ENCODE assay signal across 17 mouse cellular contexts in the genomic region with DNA sequence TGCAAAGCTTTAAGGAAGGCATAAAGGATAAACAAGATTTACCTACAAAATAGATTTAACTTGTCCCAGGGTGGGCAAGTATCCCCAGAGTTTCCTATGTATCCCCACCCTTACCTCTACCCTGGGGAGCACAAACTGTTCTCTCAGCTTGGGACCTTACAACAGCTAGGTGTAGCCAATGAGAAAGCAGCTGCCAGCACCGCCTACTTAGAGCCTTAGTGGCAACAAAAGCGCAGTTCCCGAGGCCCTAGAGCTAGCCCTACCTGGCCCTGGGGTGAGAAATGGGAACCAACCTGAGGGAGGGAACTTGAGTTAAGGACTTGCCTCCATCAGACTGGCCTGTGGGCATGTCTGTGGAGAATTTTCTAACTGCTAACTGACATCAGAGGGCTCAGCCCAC.
"Had no signal": no experiment of that assay in that cellular context is flagged by ENCODE, and none has a peak within 500 bp of the region (broad histone marks: within the 10 kb centered on the region; RNA-seq: fewer than 3 reads in every experiment).

No protein-coding gene starts in this region.

- ATAC-seq: intestine, embryonic 15.5 days; midbrain, embryonic 13.5 days; midbrain, embryonic 16.5 days had no signal

- H3K4me3 ChIP-seq: intestine, embryonic 15.5 days; kidney, embryonic 15.5 days; liver, embryonic 13.5 days; lung, embryonic 15.5 days; megakaryocyte, embryonic 14.5 days; midbrain, embryonic 10.5 days; midbrain, embryonic 13.5 days; myocyte; neural tube, embryonic 13.5 days had no signal

- H3K9ac ChIP-seq: intestine, embryonic 15.5 days; kidney, embryonic 15.5 days; liver, embryonic 13.5 days; lung, embryonic 15.5 days; midbrain, embryonic 13.5 days; neural tube, embryonic 13.5 days had no signal

- H3K27me3 ChIP-seq: intestine, embryonic 15.5 days; kidney, embryonic 15.5 days; liver, embryonic 13.5 days; lung, embryonic 15.5 days; megakaryocyte, embryonic 14.5 days; midbrain, embryonic 13.5 days; neural tube, embryonic 13.5 days had no signal

- H3K9me3 ChIP-seq: intestine, embryonic 15.5 days; kidney, embryonic 15.5 days; liver, embryonic 13.5 days; lung, embryonic 15.5 days; megakaryocyte, embryonic 14.5 days; midbrain, embryonic 10.5 days; midbrain, embryonic 13.5 days; neural tube, embryonic 13.5 days had no signal

- H3K4me2 ChIP-seq: intestine, embryonic 15.5 days; kidney, embryonic 15.5 days; liver, embryonic 13.5 days; lung, embryonic 15.5 days; midbrain, embryonic 13.5 days; neural tube, embryonic 13.5 days had no signal

- DNase-seq: kidney, adult 11 months; kidney, adult 8-10 months; kidney, postnatal 10 days; kidney, postnatal 36 days; liver, embryonic 13.5 days; right cerebral cortex, postnatal 25 days; spleen, adult 18-20 months; thymus, postnatal 25 days had no signal

- H3K36me3 ChIP-seq: intestine, embryonic 15.5 days; lung, embryonic 15.5 days had no signal

- H3K27ac ChIP-seq: intestine, embryonic 15.5 days; kidney, embryonic 15.5 days; liver, embryonic 13.5 days; lung, embryonic 15.5 days; midbrain, embryonic 10.5 days; midbrain, embryonic 13.5 days; neural tube, embryonic 13.5 days had no signal
